Mouse (Mus musculus): ENCODE results near the gene Map9. TPM values are rescaled to one million over a fixed set of nuclear protein-coding genes. Genes with fewer than 3 reads are reported as not detected.

Map9 gene
- 0.53 TPM for total RNA-seq (2023)

DNA sequence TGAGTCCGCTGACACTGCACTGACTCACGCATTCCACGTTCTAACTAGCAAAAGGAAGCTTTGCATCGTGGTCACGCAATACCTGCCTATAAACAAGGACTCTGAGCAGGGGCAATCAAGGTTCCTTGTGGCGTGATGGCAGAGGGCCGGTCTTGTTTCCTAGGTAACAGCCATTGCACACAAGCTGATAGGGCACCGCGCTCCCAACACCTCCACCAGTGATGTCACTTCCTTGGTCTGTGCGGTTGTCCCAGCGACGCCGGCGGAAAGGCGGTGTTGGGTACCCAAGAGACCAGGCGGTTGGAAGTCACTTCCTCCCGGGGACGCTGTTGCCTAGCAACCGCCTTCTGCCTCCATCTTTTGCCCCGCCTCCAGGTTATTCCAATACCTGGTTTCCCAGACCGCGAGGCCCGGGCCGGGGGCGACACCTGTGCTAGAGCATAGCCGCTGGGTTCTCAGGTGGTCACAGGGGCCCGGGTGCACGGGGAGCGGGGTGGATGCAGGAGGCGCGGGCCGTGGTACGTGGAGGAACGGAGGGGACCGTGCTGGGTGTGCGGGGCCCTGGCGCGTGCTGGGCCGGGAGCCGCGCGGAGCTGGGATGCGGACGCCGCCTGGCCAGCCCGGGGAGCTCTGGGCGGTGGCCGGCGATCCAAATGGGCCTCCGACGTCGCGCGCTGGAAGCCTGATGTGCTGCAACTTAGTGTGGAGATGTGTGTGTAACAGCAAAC lies at the start of gene Map9:
Gene Map9 (plus strand): TSS at position 248 of the 728 bp plus-strand sequence.

Other genes starting within 250 kb of the Map9 start
- gene Gucy1a1, start 212.3 kb upstream of the Map9 start, total RNA-seq (2023): 2.5 TPM
- gene Npy2r, start 190.0 kb downstream of the Map9 start, total RNA-seq (2023): not detected